Mouse (Mus musculus): ENCODE measurements around the gene Clpb.

DNA sequence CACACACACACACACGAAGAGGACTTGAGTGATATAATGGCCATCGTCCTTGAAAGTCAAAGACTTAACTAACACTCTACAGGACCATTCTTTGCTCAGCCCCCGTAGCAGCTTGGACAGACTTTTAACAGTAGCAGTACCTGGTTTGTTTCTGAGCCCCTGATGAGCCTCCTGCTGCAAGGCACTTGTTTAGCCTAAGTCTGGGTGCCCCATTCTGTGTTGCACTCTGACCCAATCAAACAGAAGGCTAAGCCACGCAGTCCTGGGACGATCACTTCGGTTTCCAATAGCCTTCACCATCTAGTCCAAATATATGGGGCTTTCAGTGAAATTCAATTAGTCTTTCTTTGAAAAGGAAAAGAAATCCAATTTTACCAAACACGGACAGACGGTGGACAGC lies 28.4 kb downstream of the Clpb start:
- TF ChIP-seq GATA1 (IDR thresholded peaks at IDR 0.05; ENCODE audit: low read length) (no peak), TAL1 (IDR thresholded peaks at IDR 0.05; ENCODE audit: low read length) (no peak)
